Mouse (Mus musculus) liver, postnatal 0 days (tissue): ENCODE results near the gene Ppp1r3c. TPM values are rescaled to one million over a fixed set of nuclear protein-coding genes. Genes with fewer than 3 reads are reported as not detected.

Experiments
- ATAC-seq: fragments of 200-750 bp; cut with Nextera tagmentation; 2 replicates; pipeline ENCODE4 v1.8.0; 2017; ENCODE audit warnings: mild to moderate bottlenecking, moderate library complexity
- DNase-seq: peaks from one replicate; pipeline ENCODE4 v3.0.0-alpha.2; 2016
- H3K27ac ChIP-seq: fragments of 300-500 bp; sonication (generic); 2 replicates; pipeline ENCODE4 v1.5.1; 2014; ENCODE audit warnings: antibody characterized with exemption, moderate library complexity, mild to moderate bottlenecking, low read depth
- H3K27me3 ChIP-seq: fragments of 300-500 bp; sonication (generic); 2 replicates; pipeline ENCODE4 v1.6.1; 2014; ENCODE audit warnings: low read length, control low read depth, mixed read lengths; ENCODE audit not compliant: insufficient read depth
- H3K36me3 ChIP-seq: fragments of 300-500 bp; sonication (generic); replicated peaks from 2 replicates; pipeline ENCODE4 v1.6.1; 2014; ENCODE audit warnings: mild to moderate bottlenecking, control low read depth, low read length, moderate library complexity, mixed read lengths; ENCODE audit not compliant: insufficient read depth
- H3K4me1 ChIP-seq: fragments of 300-500 bp; sonication (generic); 2 replicates; pipeline ENCODE4 v1.6.1; 2014; ENCODE audit warnings: antibody characterized with exemption, mild to moderate bottlenecking, control low read depth; ENCODE audit not compliant: insufficient read depth
- H3K4me2 ChIP-seq: fragments of 300-500 bp; sonication (generic); 2 replicates; pipeline ENCODE4 v1.6.1; 2014; ENCODE audit warnings: low read depth, mild to moderate bottlenecking, low read length, moderate library complexity, mixed read lengths
- H3K4me3 ChIP-seq: fragments of 300-500 bp; sonication (generic); 2 replicates; pipeline ENCODE4 v1.5.1; 2014; ENCODE audit warnings: low read depth, low read length
- H3K9ac ChIP-seq: fragments of 300-500 bp; sonication (generic); replicated peaks from 2 replicates; pipeline ENCODE4 v1.6.1; 2014; ENCODE audit warnings: mild to moderate bottlenecking, moderate library complexity
- H3K9me3 ChIP-seq: fragments of 300-500 bp; sonication (generic); 2 replicates; pipeline ENCODE4 v1.6.1; 2016; ENCODE audit warnings: mild to moderate bottlenecking, control low read depth, low read length, mixed read lengths
- CTCF ChIP-seq: sonication (generic); IDR thresholded peaks from 2 replicates; pipeline ENCODE4 v1.5.1; 2016; ENCODE audit warnings: antibody characterized with exemption, low read depth
- EP300 ChIP-seq: IDR thresholded peaks from 2 replicates; pipeline ENCODE4 v1.6.1; 2016; ENCODE audit warnings: antibody characterized with exemption, low read depth, mild to moderate bottlenecking
- WGBS: fragments of 180-500 bp; shearing (Covaris S2); extraction: QIAGEN DNeasy Blood & Tissue Kit; methylation state at CpG from one replicate; pipeline ENCODE4 v1.1.7; 2014; ENCODE audit not compliant: insufficient replicate concordance; 5-methylcytosine and 5-hydroxymethylcytosine counted together
- polyA plus RNA-seq: library from polyadenylated mRNA; unstranded; fragments of >200 nt; fragmentation: Nextera tagmentation; extraction: Ambion mirVana; gene quantifications from 2 replicates; pipeline ENCODE4 v1.2.1, GENCODE M21; 2015

Gene Ppp1r3c
- polyA plus RNA-seq, 1 experiment from 2014 or later: 11.3 TPM

- no peak for DNase-seq
- Histone ChIP-seq H3K36me3 (no peaks in the 10 kb centered on the region), H3K27me3 (no peaks in the 10 kb centered on the region), H3K4me2 (no peak overlapping the region), H3K4me3 (no peak overlapping the region), H3K27ac (no peak overlapping the region), H3K9ac (no peak overlapping the region), H3K4me1 (0 out of 2 replicates have a peak, but pooled peaks cover 4% of the 10 kb centered on the region), H3K9me3 (no peaks in the 10 kb centered on the region)
- TF ChIP-seq EP300 (no peak), CTCF (no peak)
- no peak for ATAC-seq
- WGBS: 83% methylated on average over 8 of the region's 8 CpGs
Observed at GRCm38 (mm10) chr19:36775531-36775930, 39.1 kb upstream of the Ppp1r3c start.

- WGBS: 81% methylated on average over 8 of the region's 8 CpGs
- Histone ChIP-seq H3K9me3 (no peaks in the 10 kb centered on the region), H3K27me3 (no peaks in the 10 kb centered on the region), H3K9ac (no peak overlapping the region), H3K4me2 (no peak overlapping the region), H3K4me1 (peaks cover 1% of the 10 kb centered on the region; the same call in 1 of the 2 replicates), H3K4me3 (no peak overlapping the region), H3K27ac (no peak overlapping the region), H3K36me3 (no peaks in the 10 kb centered on the region)
- DNase-seq: no peak
- no peak for ATAC-seq
- no peak for TF ChIP-seq CTCF
Observed at GRCm38 (mm10) chr19:36773716-36774459, 37.4 kb upstream of the Ppp1r3c start.

GRCm38 (mm10) chr19:36768084-36768483 lies 31.6 kb upstream of the Ppp1r3c start:
- no peak for TF ChIP-seq CTCF
- peak; percentile 33; the same call in 1 of the 2 replicates for TF ChIP-seq EP300
- Histone ChIP-seq H3K27ac (no peak overlapping the region; the same call in 1 of the 2 replicates), H3K9ac (no peak overlapping the region), H3K4me3 (no peak overlapping the region), H3K4me1 (peaks cover 12% of the 10 kb centered on the region), H3K27me3 (no peaks in the 10 kb centered on the region), H3K4me2 (no peak overlapping the region), H3K36me3 (no peaks in the 10 kb centered on the region), H3K9me3 (no peaks in the 10 kb centered on the region)
- WGBS: 30% methylated on average over 8 of the region's 8 CpGs
- DNase-seq: no peak
- ATAC-seq: peak; percentile 48; the same call in 1 of the 2 replicates

GRCm38 (mm10) chr19:36764451-36764850 lies 28.0 kb upstream of the Ppp1r3c start:
- TF ChIP-seq CTCF (no peak), EP300 (no peak)
- WGBS: 69% methylated on average over 5 of the region's 5 CpGs
- Histone ChIP-seq H3K9me3 (no peaks in the 10 kb centered on the region), H3K36me3 (no peaks in the 10 kb centered on the region), H3K27ac (no peak overlapping the region), H3K4me1 (peaks cover 12% of the 10 kb centered on the region), H3K9ac (no peak overlapping the region), H3K27me3 (no peaks in the 10 kb centered on the region), H3K4me2 (no peak overlapping the region), H3K4me3 (no peak overlapping the region)
- ATAC-seq (no peak), DNase-seq (no peak)

- no peaks in the 10 kb centered on the region for H3K4me1 ChIP-seq
- H3K27me3 ChIP-seq: no peaks in the 10 kb centered on the region
- ATAC-seq: no peak
- H3K9me3 ChIP-seq: no peaks in the 10 kb centered on the region
- no peak for DNase-seq
- H3K4me3 ChIP-seq: no peak overlapping the region
- H3K36me3 ChIP-seq: no peaks in the 10 kb centered on the region
- H3K4me2 ChIP-seq: no peak overlapping the region
- no peak overlapping the region for H3K27ac ChIP-seq
- no peak overlapping the region for H3K9ac ChIP-seq
- TF ChIP-seq EP300: no peak
- no peak for TF ChIP-seq CTCF
Observed at GRCm38 (mm10) chr19:36748996-36749395, 12.5 kb upstream of the Ppp1r3c start.

GRCm38 (mm10) chr19:36742331-36742730 lies 5.9 kb upstream of the Ppp1r3c start:
- ATAC-seq: no peak
- Histone ChIP-seq H3K4me1 (no peaks in the 10 kb centered on the region), H3K27ac (no peak overlapping the region), H3K36me3 (no peaks in the 10 kb centered on the region), H3K4me2 (no peak overlapping the region), H3K27me3 (no peaks in the 10 kb centered on the region), H3K4me3 (no peak overlapping the region), H3K9ac (no peak overlapping the region), H3K9me3 (no peaks in the 10 kb centered on the region)
- DNase-seq: no peak
- TF ChIP-seq CTCF (no peak), EP300 (no peak)
